ENCODE assay signal across 8 mouse cellular contexts in the genomic region with DNA sequence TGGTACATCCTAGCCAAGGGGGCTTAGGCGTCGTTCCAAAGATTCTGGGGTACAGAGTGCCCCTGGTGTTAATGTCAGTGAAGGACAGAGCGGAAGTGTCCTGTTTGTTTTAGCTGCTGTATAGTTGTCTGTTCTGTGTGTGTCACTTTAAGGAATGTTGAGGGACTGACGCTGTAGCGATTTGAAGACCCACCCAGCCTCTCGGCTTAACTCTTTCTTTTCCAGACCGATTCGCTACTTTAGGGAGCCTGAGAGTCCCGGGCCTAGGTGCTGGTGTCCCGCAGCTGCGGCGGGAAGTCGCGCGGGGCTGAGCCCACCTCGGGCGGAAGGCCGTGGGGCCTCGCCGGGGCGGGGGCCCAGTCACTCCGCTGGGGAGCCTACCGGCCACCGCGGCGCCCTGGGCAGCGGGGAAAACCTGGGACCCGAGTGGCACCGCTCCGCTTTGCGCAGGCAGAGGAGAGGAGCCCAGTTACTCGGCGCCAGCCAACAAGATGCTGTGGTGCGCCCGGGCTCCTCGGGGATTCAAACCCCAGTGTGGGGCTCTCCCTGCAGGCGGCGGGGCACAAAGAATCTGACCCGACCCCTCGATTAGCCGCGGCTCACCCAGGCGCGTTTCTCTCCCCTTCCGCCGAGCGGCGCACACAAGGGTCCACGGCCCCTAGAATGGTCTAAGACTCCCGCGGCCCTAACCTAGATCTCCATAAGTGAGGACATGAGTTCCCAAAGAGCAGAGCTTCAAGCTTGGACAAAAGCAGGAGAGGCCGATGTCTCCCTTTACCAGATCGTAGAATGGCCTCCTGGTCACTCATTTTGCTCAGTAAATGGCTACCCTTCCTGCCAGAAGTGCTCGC. TPM values are rescaled to one million over a fixed set of nuclear protein-coding genes. Genes with fewer than 3 reads are reported as not detected.
DNase-seq lines count a peak whose midpoint lies in the region; ATAC-seq and TF ChIP-seq lines count a peak whose summit lies in the region.

No protein-coding gene starts in this region.

- H3K4me2 ChIP-seq in hindbrain, embryonic 11.5 days (replicated peaks; ENCODE audit: low read depth, low read length): peak overlapping the region; percentile 78
- H3K4me2 ChIP-seq in lung, postnatal 0 days (replicated peaks; ENCODE audit: low read depth, low read length): peak overlapping the region; percentile 77

- no peaks in the 10 kb centered on the region for H3K4me1 ChIP-seq in hindbrain, embryonic 11.5 days (replicated peaks; ENCODE audit: control insufficient read depth, insufficient read depth, low read length)
- peaks cover 12% of the 10 kb centered on the region; the same call in 1 of the 2 replicates for H3K4me1 ChIP-seq in lung, postnatal 0 days (ENCODE audit: insufficient read depth, low read depth, low read length)

- TF ChIP-seq EP300 in lung, postnatal 0 days (IDR thresholded peaks at IDR 0.05): peak; percentile 50; the same call in 1 of the 2 replicates

- peak; percentile 83 for ATAC-seq in hindbrain, embryonic 11.5 days (ENCODE audit: low FRiP score)
- ATAC-seq in lung, postnatal 0 days: peak; percentile 88

- under 1% methylated on average over 48 of the region's 54 CpGs for WGBS in hindbrain, embryonic 11.5 days
- under 1% methylated on average over 52 of the region's 54 CpGs for WGBS in lung, postnatal 0 days

- H3K27me3 ChIP-seq in hindbrain, embryonic 11.5 days (ENCODE audit: control insufficient read depth, insufficient read depth, low read length): no peaks in the 10 kb centered on the region
- no peaks in the 10 kb centered on the region for H3K27me3 ChIP-seq in lung, postnatal 0 days (replicated peaks; ENCODE audit: insufficient read depth, low read length)

- peak; percentile 74 for DNase-seq in MEL-GATA-1-ER (ENCODE audit: extremely low read depth, low read depth)
- DNase-seq in cerebellum, adult 18-20 months: peak; percentile 78
- DNase-seq in frontal cortex, postnatal 10 days (ENCODE audit: low spot score in 2 of 2): peak; percentile 39 to 73
- peak; percentile 79 for DNase-seq in hindbrain, embryonic 11.5 days (ENCODE audit: low spot score)
- DNase-seq in layer of hippocampus, postnatal 10 days (ENCODE audit: low spot score in 2 of 2): peak; percentile 71 to 78
- DNase-seq in lung, postnatal 0 days (ENCODE audit: low spot score): peak; percentile 96
- DNase-seq in ovary, postnatal 10 days (ENCODE audit: low spot score): peak; percentile 60
- DNase-seq in thymus, postnatal 0 days (ENCODE audit: low spot score): peak; percentile 73

- peak overlapping the region; percentile 83 for H3K27ac ChIP-seq in hindbrain, embryonic 11.5 days (ENCODE audit: low read depth, low read length)
- H3K27ac ChIP-seq in lung, postnatal 0 days (ENCODE audit: low read length): peak overlapping the region; percentile 99

- H3K36me3 ChIP-seq in hindbrain, embryonic 11.5 days (ENCODE audit: control insufficient read depth, insufficient read depth, low read length): no peaks in the 10 kb centered on the region
- H3K36me3 ChIP-seq in lung, postnatal 0 days (ENCODE audit: insufficient read depth, low read length): no peaks in the 10 kb centered on the region

- peak; percentile 60 for TF ChIP-seq CTCF in lung, postnatal 0 days (IDR thresholded peaks at IDR 0.05)

- H3K4me3 ChIP-seq in hindbrain, embryonic 11.5 days (ENCODE audit: low read depth, low read length): peak overlapping the region; percentile 74
- peak overlapping the region; percentile 76 for H3K4me3 ChIP-seq in lung, postnatal 0 days (ENCODE audit: low read depth, low read length)

- peak overlapping the region; percentile 93 for H3K9ac ChIP-seq in hindbrain, embryonic 11.5 days (ENCODE audit: low read depth, low read length)
- H3K9ac ChIP-seq in lung, postnatal 0 days (replicated peaks; ENCODE audit: low read depth): peak overlapping the region; percentile 99

- no peaks in the 10 kb centered on the region for H3K9me3 ChIP-seq in hindbrain, embryonic 11.5 days (ENCODE audit: control insufficient read depth, low read length)
- no peaks in the 10 kb centered on the region for H3K9me3 ChIP-seq in lung, postnatal 0 days (ENCODE audit: low read length)

RNA-seq across cellular contexts. Expression of a gene that starts 3.0 kb away (rescaled TPM):
- 2.1 and 2.9 TPM in 2 replicates for polyA plus RNA-seq in hindbrain, embryonic 11.5 days (2014; fragmentation: Nextera tagmentation; extraction: Ambion mirVana)
- total RNA-seq in layer of hippocampus, postnatal 10 days (2021): 1 to 10 TPM; 6.3 to 6.8 TPM
- 3.4 and 3.9 TPM in 2 replicates for polyA plus RNA-seq in lung, postnatal 0 days (2015; fragmentation: Nextera tagmentation; extraction: Ambion mirVana)
- 4.2 and 5.0 TPM in 2 replicates for polyA plus RNA-seq in thymus, postnatal 0 days (2015; fragmentation: Nextera tagmentation; extraction: Ambion mirVana)

RNA-seq across cellular contexts. Expression of a gene that starts 34.5 kb away (rescaled TPM):
- polyA plus RNA-seq in hindbrain, embryonic 11.5 days (2014; fragmentation: Nextera tagmentation; extraction: Ambion mirVana): 19.0 and 21.1 TPM in 2 replicates
- total RNA-seq in layer of hippocampus, postnatal 10 days (2021): 10 to 100 TPM; 15.5 to 17.6 TPM
- polyA plus RNA-seq in lung, postnatal 0 days (2015; fragmentation: Nextera tagmentation; extraction: Ambion mirVana): 12.7 TPM in 2 replicates
- 2.2 and 2.6 TPM in 2 replicates for polyA plus RNA-seq in thymus, postnatal 0 days (2015; fragmentation: Nextera tagmentation; extraction: Ambion mirVana)

RNA-seq across cellular contexts. Expression of a gene that starts 43.5 kb away (rescaled TPM):
- 8.6 and 10.5 TPM in 2 replicates for polyA plus RNA-seq in hindbrain, embryonic 11.5 days (2014; fragmentation: Nextera tagmentation; extraction: Ambion mirVana)
- 1 to 10 TPM; 4.9 to 5.4 TPM for total RNA-seq in layer of hippocampus, postnatal 10 days (2021)
- polyA plus RNA-seq in lung, postnatal 0 days (2015; fragmentation: Nextera tagmentation; extraction: Ambion mirVana): 8.8 and 9.0 TPM in 2 replicates
- polyA plus RNA-seq in thymus, postnatal 0 days (2015; fragmentation: Nextera tagmentation; extraction: Ambion mirVana): 16.5 and 17.3 TPM in 2 replicates

Comparison
In these comparisons a context has a peak if more than half of its experiments do, and no peak if none do; other contexts are left out.
1. Peak in every context shown above with its lines: DNase-seq, ATAC-seq, H3K4me3 ChIP-seq and H3K27ac ChIP-seq.